Mouse (Mus musculus): ENCODE measurements at regions not wholly inside any gene's neighbourhood (a gene's known extent, or its start where the extent isn't known, plus 50 kb on each side); places are given as distances from the start of the nearest gene placed in this dataset.

DNA sequence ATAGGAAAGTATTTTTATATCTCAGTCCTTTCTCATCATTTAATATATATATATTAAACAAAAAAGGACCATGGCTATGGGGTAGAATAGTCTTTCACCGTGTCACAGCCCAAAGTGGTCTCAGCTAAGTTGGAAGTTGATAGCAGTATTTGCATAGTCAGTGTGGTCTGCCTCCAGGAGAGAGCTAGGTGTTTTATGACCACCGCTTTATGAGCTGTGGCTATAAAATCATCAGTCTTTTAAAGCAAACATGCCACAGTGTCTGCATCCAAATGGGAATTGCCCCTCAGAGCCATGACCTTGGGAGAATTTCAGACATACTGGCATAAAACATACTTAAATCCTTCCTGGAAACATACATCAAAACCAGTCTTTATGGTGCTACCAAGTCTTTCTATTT, 140.9 kb upstream of the Cdkn2b start:
- DNase-seq (ENCODE audit: extremely low read depth, low read depth): no peak

DNA sequence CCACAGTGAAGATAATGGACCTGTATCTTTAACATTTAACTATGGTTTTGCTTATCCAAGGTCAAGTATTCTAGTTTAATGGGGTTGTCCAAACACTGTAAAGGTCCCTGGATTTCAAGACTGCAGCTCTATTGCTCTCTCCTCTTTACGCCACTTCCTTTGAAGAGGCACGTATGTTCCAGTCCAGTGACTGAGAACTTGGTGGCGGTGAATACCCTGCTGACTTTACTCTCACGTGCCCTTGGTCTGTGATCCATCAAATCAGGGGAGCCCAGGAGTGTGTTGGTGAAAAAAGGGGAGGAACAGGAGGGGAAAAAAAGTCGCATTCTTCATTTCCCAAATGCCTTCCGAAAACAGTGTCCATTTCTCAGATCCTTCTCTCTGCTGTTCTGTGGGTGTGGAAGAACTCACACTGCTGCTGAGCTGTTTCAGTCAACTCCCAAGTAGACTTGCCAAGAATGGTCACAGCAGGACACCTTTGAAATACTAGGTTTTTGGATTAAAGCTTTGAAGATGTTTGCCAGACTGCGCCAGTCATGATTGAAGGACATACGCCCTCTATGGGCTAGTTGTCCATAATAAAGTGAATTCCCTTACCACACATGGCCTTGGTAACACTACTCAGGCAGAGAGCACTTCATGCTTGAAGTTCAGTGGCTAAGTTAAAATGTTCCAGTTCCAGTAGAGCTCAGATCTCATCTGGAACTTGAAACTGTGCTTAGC, 136.1 kb upstream of the Cdkn2b start:
- no peak for DNase-seq (ENCODE audit: extremely low read depth, low read depth)

DNA sequence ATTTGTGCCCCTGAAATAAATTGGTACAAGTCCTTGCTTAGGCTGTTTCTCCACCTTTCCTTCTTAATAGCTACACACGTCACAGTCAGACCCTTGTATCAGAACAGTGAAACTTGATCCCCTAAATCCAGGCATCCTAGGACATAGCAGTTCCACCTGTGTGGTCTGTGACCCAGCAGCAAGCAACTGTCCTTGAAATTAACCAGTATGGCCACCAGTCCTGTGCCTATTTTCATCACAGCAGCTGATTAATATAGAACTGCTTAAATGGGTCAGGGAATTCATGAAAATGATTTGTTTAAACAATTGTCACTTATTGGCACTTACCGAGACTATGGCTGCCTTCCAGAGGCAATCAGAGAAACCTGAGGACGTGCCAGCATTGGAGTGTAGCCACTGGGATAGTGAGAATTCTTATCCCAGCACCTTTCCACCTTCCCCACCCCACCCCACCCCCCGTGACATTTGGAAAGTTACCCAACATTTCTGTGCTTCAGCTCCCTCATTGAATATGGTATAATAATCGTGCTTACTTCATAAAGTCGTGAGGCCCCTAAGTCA, 135.4 kb upstream of the Cdkn2b start:
- DNase-seq (ENCODE audit: extremely low read depth, low read depth): no peak

DNA sequence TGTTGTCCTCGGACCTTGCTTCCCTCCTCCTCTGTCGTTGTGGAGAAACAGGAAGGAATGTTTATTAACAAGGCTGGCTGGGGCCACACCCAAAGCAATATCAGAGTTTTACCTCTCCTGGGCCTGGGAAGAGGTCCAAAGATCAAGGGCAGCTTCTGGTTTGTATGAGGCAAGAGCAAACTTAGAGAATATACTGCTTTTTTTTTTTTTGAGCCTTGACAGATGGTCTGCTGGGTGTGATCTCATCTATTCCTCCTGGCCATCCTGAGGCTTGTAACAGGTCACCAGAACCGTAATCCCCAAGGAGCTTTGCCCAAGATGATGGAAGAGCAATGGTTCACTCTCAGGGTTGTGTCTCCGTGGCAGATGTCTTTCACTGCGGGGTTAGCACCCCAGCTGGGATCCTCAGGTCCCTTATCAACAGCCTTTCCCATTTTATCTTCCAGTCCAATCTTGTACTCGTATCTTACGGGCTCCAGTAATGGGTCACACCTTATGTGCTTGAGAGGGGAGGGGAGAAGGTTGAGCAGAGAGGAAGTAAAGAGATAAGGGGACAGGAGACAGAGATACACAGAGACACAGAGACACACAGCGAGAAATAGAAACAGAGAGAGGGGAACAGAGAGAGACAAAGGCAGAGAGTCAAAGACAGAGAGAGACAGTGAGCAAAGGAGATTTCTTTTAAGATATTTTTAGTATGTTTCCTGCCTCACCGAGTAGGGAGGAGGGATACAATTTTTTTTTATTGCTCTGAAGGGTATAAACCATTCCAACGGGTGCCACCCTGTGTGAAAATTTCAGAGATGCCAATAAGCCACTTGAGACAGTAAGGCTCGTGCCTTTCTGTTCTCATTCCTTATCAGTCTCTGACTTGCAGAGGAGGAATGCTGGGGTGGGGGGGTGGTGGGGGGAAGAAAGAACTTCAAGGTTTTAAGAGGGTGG, 134.6 kb upstream of the Cdkn2b start:
- DNase-seq (ENCODE audit: extremely low read depth, low read depth): peak; percentile 34

DNA sequence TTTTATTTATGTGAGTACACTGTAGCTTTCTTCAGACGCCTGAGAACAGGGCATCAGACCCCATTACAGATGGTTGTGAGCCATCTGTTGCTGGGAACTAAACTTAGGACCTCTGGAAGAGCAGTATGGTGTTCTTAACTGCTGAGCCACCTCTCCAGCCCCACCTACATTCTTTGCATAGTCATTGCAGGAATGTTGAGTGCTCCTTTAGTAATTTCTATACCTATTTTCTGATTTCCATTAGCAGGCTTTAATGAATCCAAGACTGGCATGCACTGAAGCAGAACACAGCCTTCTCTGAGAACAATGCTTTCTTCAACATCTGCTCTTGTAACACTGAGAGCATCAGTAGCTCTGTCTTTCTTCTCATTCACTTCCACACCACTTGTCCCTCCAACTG, 131.7 kb upstream of the Cdkn2b start:
- DNase-seq (ENCODE audit: extremely low read depth, low read depth): no peak

DNA sequence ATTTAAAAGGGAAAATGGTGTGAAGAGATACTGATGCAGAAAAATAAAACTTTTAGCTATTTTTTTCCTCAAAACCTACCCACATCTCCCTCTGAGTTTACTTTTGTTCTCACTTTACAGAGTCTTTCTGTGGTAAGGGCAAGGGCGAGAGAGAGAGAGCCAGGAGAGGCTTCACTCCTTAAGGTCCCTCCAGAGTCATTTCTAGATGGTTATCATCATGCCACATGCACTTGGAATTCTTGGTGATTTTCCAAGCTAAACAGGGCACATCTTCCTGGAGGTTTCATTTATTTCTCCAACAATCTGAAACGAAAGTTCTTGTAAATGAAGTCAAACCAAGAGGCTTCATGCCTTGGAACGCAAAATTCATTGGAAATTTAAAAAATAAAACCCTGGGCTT, 130.0 kb upstream of the Cdkn2b start:
- no peak for DNase-seq (ENCODE audit: extremely low read depth, low read depth)

DNA sequence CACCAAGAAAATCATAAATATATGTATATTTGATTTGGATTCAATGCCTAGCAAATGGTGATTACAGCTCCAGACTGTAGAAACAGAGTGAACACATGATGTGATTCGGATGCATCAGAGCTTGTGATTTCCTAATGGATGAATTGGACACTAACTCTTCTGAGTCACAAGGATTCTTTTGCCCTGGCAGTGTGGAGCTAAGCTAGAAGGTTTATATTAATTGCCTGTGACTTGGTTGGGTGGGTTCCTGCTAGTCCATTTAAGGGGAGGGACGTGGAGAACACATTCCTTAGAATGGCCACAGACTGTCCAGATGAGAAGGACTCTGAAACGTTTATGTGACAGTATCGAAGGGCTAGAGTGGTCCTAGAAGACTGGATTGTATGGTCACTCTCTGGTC, 129.5 kb upstream of the Cdkn2b start:
- no peak for DNase-seq (ENCODE audit: extremely low read depth, low read depth)

DNA sequence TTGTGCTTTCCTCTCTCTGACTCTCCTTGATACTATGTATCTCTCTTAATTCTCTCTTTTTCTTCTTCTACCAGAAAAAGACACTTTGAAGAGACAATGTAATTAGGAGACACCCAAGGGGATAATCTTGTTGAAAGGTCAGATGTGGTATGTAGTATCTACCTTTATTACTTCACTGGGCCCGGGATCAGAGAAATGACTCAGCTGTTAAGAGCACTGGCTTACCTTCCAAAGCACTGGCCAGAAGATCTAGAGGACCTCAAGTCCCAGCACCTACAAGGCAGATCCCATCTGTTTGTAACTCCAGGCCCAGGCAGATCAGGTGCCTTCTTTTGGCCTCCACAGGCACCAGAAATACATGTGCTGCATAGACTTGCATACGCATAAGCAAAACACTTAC, 127.8 kb upstream of the Cdkn2b start:
- DNase-seq (ENCODE audit: extremely low read depth, low read depth): no peak

DNA sequence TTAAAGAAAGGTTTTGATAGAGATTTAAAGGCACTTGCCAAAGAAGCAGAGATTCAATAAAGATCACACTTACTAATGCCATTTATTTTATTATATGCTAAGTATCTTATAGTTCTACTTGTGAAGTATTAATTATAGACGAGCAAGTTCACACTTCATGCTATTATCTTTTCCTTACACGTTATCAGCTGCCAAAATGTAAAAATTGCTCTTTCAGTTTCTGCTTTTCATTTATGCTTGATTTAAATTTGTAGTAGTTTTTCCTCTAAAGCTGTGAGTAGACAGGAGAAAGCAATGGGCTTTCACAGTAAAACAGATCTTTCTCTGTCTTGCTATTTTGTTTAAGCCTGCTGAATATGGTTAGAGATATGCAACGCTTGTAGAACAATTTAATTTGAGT, 125.9 kb upstream of the Cdkn2b start:
- DNase-seq (ENCODE audit: extremely low read depth, low read depth): no peak

DNA sequence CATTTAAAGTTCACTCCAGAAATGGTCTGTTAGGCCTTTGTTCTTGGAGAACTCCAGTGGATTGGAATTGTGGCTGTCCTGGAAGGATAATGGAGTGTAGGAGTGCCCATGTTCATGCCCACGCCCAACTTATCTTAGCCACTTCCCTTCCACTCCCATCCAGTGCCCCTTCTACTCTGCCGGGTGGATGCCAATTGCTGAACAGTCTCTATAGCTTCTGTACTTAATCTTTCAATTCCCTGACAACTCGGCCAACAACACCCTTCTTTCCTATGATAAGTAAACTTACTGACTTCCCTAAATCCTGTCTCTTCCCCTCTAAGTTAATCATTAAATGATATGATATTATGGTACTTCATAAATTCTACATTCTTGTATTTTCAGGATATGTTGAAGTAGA, 123.3 kb upstream of the Cdkn2b start:
- peak; percentile 41 for DNase-seq (ENCODE audit: extremely low read depth, low read depth)

DNA sequence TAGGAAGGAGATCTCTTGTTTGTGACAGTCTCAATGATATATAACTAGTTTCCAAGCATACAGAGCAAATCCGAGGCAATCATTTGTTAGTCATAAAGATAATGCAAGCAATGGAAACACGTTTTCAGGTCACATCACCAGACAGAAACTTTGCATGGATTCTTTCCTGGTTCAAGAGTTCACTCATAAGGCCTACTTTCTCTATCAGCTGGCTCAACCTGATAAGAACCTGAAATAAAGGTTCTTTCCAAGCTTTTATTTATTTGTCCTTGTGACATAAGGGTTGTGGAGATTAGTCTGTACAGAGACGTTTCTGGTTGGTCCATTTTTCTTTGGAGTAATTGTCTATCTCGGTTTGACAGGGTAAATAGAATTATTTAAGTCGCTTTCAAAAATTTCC, 122.7 kb upstream of the Cdkn2b start:
- DNase-seq (ENCODE audit: extremely low read depth, low read depth): no peak

DNA sequence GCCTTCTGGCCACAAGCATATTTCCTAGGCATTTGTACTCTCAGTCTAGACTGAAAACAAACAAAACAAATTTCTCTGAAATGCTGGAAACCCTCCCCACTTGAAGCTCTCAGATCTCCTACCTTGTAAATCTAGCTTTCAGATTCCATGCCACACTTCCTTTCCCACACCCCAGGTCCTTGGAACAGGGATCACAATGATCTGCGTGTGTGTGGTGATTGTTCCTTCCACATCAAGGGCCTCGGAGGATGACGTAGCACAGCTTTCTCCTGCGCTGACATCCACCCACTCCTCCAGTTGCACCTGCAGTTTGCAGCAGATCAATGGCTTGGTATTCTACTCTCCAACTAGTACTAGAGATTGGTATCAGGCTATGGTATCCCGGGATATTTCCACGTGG, 120.7 kb upstream of the Cdkn2b start:
- no peak for DNase-seq (ENCODE audit: extremely low read depth, low read depth)

DNA sequence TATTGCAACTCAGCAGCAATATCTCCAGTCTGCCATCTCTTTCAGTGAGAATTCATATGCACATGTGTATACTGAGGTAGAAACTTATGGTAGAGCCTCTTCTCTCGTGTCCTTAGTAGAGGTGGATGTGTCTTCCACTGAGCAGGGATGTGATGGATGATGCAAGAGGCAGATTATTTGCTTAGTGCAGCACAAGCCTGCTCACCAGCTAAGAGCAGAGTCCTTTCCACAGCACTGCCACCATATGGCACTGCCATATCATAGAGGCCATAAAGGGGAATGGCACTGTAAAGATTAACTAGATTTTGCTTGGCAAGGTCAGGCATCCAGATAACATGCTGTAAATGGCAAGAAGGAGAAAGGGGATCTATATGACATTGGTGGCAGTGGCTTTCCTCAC, 117.6 kb upstream of the Cdkn2b start:
- DNase-seq (ENCODE audit: extremely low read depth, low read depth): no peak

DNA sequence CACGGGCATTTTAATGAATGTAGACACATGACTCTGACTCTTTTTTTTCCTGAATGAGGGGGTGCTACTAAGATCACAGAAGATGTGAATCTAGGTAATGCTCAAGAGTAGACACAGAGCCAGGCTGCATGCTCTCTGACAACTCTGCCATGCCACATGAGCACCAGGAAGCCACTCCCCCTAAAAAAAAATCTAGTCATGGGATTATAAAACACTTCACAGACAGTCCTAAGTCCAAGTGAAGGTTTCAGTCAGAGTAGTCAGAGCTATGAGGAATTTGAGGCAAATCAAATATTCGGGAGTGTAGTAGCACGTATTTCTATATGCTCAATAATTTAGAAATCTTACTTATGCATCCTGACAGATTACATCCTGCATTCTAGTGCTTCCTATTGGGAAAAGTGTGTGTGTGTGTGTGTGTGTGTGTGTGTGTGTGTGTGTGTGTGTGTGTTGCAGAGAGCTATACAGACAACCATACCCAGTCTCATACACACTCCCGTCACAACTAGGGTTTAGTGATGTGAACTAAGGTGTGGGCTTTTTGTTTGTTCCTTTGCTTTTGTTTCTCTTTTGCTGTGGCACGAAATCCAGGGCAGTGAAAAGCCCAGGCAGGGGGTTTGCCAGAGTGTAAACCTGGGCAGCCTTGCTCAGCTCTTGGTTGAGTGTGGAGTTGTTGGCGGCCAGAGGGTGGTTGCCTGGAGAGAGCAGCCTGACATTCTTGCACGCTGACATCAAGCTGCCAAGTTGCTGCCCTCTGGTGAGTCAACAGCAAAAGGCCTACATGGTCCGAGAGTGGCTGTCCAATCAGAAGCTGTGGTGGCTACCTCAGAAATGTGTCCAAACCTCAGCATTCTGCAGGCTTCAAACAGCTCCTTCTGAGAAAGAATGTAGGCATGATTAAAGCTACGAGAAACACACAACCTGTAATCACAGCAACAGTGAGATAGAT, 116.8 kb upstream of the Cdkn2b start:
- DNase-seq (ENCODE audit: extremely low read depth, low read depth): no peak

DNA sequence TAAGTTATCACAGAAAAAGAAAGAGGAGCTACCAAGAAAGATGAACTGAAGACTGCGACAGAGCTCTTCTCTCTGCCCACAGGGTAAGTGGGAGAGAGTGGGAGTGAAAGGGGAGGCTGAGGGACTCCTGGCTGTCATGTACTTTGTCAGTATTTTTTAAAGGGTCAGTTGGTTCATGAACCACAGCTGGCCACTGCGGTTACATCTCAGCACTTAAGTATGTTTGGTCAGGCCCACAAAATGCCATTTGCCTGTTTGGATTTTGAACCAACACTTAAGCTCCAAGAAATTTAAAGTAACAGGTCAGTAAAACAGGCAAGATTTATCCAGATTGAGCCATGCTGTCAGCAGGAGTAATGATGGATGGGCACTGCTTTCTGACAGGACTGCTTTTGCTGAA, 115.1 kb upstream of the Cdkn2b start:
- DNase-seq (ENCODE audit: extremely low read depth, low read depth): no peak

DNA sequence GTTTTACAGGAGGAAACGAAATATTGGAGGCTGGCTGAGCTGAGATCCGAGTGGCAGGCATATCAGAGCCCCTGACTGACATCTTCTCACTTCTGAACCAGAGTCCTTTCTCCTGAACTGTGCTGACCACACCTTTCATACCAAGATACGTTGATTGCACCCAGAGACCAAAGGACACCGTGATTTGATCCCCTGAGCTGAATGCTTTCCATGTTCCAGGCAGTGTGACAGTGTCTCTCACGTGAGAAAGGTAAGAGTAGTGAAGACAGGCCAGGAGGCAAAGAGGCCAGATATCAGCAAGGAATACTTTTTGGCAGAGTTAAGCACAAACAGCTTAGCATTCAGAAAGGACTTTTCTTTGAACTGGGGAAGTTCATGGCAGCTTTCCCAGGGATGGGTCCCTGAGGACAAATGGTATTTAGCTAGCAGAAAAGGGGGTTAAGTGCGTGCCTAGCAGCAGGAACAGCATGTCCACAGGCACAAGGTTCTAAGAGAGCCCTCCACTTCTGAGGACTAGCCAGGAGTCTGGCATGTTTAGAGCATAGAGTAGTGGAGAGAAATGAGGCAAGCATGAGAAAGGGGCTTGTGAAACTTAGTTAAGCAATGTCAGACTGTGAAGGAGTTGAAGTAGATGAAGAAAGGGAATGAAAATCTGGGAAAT, 111.0 kb upstream of the Cdkn2b start:
- no peak for DNase-seq (ENCODE audit: extremely low read depth, low read depth)

DNA sequence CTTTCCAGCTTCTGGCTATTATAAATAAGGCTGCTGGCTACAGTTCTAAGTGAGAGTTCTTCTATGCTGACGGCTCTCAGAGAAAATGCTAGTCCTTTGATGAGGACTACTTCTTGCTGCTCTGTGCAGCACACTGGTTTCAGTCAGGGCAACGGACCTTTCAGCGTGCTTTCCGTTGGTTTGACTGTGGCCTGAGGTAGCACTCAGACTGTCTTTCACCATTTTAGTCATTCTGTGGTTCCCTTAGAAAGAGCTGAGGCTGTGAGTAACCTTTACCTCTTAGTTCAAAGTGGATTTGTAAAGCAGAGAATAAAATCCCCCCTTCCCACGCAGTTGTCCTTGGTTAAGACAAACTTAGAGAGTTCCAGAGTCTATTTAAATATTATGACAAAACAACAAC, 110.0 kb upstream of the Cdkn2b start:
- no peak for DNase-seq (ENCODE audit: extremely low read depth, low read depth)

DNA sequence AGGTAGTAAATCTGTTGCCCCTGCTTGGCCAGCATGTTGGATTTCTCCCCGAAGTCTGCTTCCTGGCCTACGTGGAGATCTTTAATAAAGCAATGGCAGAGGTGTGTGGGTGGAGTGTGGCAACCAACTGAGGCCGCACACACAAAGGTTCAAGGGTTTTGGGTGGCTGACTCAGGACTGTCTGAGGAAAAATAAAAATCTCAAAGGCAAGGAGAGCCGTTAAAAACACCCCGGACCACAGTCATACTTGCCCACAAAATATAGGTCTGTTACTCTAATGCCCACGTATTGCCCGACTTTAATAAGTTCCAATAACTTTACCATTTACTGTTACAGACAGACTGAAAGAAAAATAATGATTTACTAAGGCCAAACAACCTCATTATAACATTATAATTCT, 108.7 kb upstream of the Cdkn2b start:
- DNase-seq (ENCODE audit: extremely low read depth, low read depth): no peak

DNA sequence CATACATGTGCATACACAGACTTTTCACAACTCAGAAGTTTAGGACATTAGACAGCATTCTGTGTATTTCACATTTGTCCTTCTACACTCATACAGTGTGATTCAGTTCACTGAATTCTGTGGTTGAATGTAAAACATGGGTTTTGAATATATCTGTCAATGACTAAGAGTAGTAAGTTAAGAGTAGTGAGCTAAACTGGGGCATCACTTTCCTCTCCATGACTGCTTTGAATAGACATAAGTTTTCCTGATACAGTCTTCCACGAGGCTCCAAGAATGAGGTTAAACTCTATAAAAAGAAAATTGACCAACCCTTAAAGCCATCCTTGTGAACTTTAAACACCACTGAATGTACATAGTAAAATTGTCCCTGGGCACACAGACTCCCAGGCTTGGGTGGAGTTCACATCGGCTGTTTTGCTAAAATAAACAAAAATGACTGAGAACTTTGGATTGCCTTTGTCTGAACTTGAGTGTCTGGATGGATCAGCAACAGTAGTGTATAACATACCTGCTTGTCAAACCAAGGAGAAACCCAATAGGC, 94.9 kb upstream of the Cdkn2b start:
- DNase-seq (ENCODE audit: extremely low read depth, low read depth): no peak

DNA sequence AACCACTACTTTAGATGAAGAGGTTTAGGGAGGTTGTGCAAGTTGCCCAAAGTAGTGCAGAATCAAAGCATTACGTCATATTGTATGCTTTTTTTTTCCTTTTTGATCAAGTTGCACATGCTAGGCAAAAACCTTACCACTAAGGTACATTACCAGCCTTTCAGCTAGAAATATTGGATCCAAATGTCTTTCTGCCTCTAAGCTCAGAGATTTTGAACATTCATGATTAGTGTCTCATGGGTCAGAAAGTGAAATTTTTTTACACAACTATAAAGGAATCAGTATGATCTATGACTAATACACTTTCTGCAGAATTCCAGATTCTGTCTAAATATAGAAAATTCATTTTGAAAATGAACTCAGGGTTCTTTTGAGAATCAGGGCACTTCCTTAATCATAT, 92.3 kb upstream of the Cdkn2b start:
- DNase-seq (ENCODE audit: extremely low read depth, low read depth): no peak

DNA sequence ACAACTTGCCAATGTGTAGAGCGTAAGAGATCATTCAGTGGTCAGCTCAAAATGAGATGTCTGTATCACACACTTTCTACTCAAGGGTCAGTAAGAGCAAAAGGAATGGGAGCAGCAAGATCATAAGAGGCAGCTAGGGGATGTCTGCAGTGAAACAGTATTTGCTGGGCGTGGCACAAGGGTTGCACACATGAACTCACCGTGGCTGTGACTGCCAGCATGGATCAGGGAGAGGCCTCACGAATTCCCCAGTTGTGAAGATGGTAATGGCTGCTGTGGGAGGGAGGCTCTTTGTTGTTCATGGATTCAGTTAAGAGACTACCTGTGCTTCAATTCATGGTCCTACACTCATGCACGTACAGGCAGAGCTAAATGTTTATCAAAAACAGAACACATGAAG, 91.5 kb upstream of the Cdkn2b start:
- DNase-seq (ENCODE audit: extremely low read depth, low read depth): no peak
